Mouse (Mus musculus) ES-E14 (cell line): ENCODE results near the gene Ift140. TPM values are rescaled to one million over a fixed set of nuclear protein-coding genes. Genes with fewer than 3 reads are reported as not detected.

Source experiments
- DNase-seq: peaks from one replicate; pipeline ENCODE4 v3.0.0-alpha.2; 2013; ENCODE audit warnings: low read depth, low spot score
- H3K27ac ChIP-seq: 2 replicates; pipeline ENCODE4 v1.5.1; 2012; ENCODE audit warnings: low read depth, mild to moderate bottlenecking, low read length, moderate library complexity, mixed read lengths; ENCODE audit not compliant: poor library complexity, insufficient read depth, severe bottlenecking
- H3K36me3 ChIP-seq: 2 replicates; pipeline ENCODE4 v1.6.1; 2012; ENCODE audit warnings: mild to moderate bottlenecking, low read length, moderate library complexity, mixed read lengths; ENCODE audit not compliant: control insufficient read depth, poor library complexity, insufficient read depth, severe bottlenecking
- H3K4me1 ChIP-seq, 2 experiments: fragments of 150-350 bp in 1 of 2; sonication (generic) in 1 of 2; 2 replicates each; pipeline ENCODE4 v1.6.1; 2012; ENCODE audit warnings: low read length in 2 of 2, mild to moderate bottlenecking in 1 of 2, mixed read lengths in 1 of 2; ENCODE audit not compliant: control insufficient read depth in 2 of 2, insufficient read depth in 2 of 2, poor library complexity in 1 of 2
- H3K4me3 ChIP-seq, 2 experiments: fragments of 150-350 bp in 1 of 2; sonication (generic) in 1 of 2; 2 replicates each; pipeline ENCODE4 v1.5.1; 2012; ENCODE audit warnings: low read length in 2 of 2, low read depth in 1 of 2, mild to moderate bottlenecking in 1 of 2, mixed read lengths in 1 of 2; ENCODE audit not compliant: insufficient read depth in 1 of 2, poor library complexity in 1 of 2, severe bottlenecking in 1 of 2
- H3K9ac ChIP-seq: 2 replicates; pipeline ENCODE4 v1.6.1; 2012; ENCODE audit warnings: low read depth, mild to moderate bottlenecking, low read length, mixed read lengths; ENCODE audit not compliant: poor library complexity, insufficient read depth, severe bottlenecking
- H3K9me3 ChIP-seq: fragments of 150-350 bp; sonication (generic); 2 replicates; pipeline ENCODE4 v1.6.1; 2012; ENCODE audit warnings: low read depth, mild to moderate bottlenecking, low read length; ENCODE audit not compliant: control insufficient read depth, insufficient read depth
- CHD2 ChIP-seq: IDR thresholded peaks from 2 replicates; pipeline ENCODE4 v1.6.1; 2014; ENCODE audit warnings: mild to moderate bottlenecking, low read depth, low read length, inconsistent platforms
- HCFC1 ChIP-seq: IDR thresholded peaks from 2 replicates; pipeline ENCODE4 v1.6.1; 2012; ENCODE audit warnings: low read length, inconsistent platforms, borderline replicate concordance; ENCODE audit not compliant: insufficient read depth
- MAFK ChIP-seq: IDR thresholded peaks from 2 replicates; pipeline ENCODE4 v1.6.1; 2014; ENCODE audit warnings: mild to moderate bottlenecking, low read depth, low read length, inconsistent platforms; ENCODE audit not compliant: insufficient read depth
- ZC3H11A ChIP-seq: IDR thresholded peaks from 2 replicates; pipeline ENCODE4 v1.6.1; 2012; ENCODE audit warnings: low read depth, mild to moderate bottlenecking, inconsistent platforms, low read length, borderline replicate concordance
- ZNF384 ChIP-seq: IDR thresholded peaks from 2 replicates; pipeline ENCODE4 v1.6.1; 2012; ENCODE audit warnings: low read depth, low read length, inconsistent platforms
- in situ Hi-C, 2 experiments: fragments of 600-800 bp; cut with MboI; formaldehyde crosslinking; loops; one replicate each; pipeline ENCODE4 v1.15.1; 2025; ENCODE audit warnings: low sequenced_read_pairs in 2 of 2, inconsistent platforms in 1 of 2; ENCODE audit not compliant: unreplicated experiment in 2 of 2
- total RNA-seq: library from RNA; depleted of rRNA; stranded (reverse); fragments of 300-350 nt; gene quantifications from 2 replicates; pipeline ENCODE4 v1.2.3, GENCODE M21; 2012

Gene Ift140
- total RNA-seq, 1 experiment, result 8.1 TPM

- Histone ChIP-seq H3K9me3 (no peaks in the 10 kb centered on the region), H3K9ac (no peak overlapping the region), H3K36me3 (no peaks in the 10 kb centered on the region), H3K4me3 (no peak overlapping the region), H3K4me1 (peaks cover 0 to 2% of the 10 kb centered on the region in 2 experiments; a peak in 1 of 4 replicates), H3K27ac (no peak overlapping the region)
- no peak for TF ChIP-seq ZNF384
- TF ChIP-seq CHD2, result no peak
- no peak for TF ChIP-seq ZC3H11A
- TF ChIP-seq MAFK, result no peak
- TF ChIP-seq HCFC1, result no peak
- in situ Hi-C loops, result no loop called here
- DNase-seq, result no peak
Observed at GRCm38 (mm10) chr17:25080960-25081381, 65.1 kb downstream of the Ift140 start.

- no peak overlapping the region for H3K4me3 ChIP-seq
- H3K9ac ChIP-seq, result no peak overlapping the region
- DNase-seq, result no peak
- peaks cover 0 to 2% of the 10 kb centered on the region in 2 experiments; a peak in 1 of 4 replicates for H3K4me1 ChIP-seq
- H3K9me3 ChIP-seq, result no peaks in the 10 kb centered on the region
- no peaks in the 10 kb centered on the region for H3K36me3 ChIP-seq
- TF ChIP-seq MAFK (no peak), CHD2 (no peak), ZNF384 (no peak), ZC3H11A (no peak), HCFC1 (no peak)
- in situ Hi-C loops, result no loop called here
- H3K27ac ChIP-seq, result no peak overlapping the region
Observed at GRCm38 (mm10) chr17:25082081-25082847, 66.4 kb downstream of the Ift140 start.

GRCm38 (mm10) chr17:25082887-25083286 is 67.0 kb downstream of the Ift140 start:
- Histone ChIP-seq H3K4me1 (peaks cover 0 to 2% of the 10 kb centered on the region in 2 experiments; a peak in 1 of 4 replicates), H3K4me3 (no peak overlapping the region), H3K9me3 (no peaks in the 10 kb centered on the region), H3K27ac (no peak overlapping the region), H3K36me3 (no peaks in the 10 kb centered on the region), H3K9ac (no peak overlapping the region)
- in situ Hi-C loops, result no loop called here
- no peak for DNase-seq
- TF ChIP-seq ZC3H11A, result no peak

GRCm38 (mm10) chr17:25083444-25083931 is 67.6 kb downstream of the Ift140 start, which contains the start of gene Tmem204:
TSS of gene Tmem204 (minus strand) at chr17:25083591.
- DNase-seq, result no peak
- Histone ChIP-seq H3K27ac (no peak within 1 kb of the TSS), H3K36me3 (no peaks in the 10 kb centered on the region), H3K4me3 (no peak within 1 kb of the TSS), H3K4me1 (peaks cover 0 to 2% of the 10 kb centered on the region in 2 experiments; a peak in 1 of 4 replicates), H3K9ac (no peak within 1 kb of the TSS), H3K9me3 (no peaks in the 10 kb centered on the region)
- TF ChIP-seq CHD2 (no peak), ZNF384 (no peak), MAFK (no peak), ZC3H11A (no peak), HCFC1 (no peak)
- in situ Hi-C loops, result no loop called here
